Mouse (Mus musculus): ENCODE data around the gene Acvr1c.

The Acvr1c gene

DNA sequence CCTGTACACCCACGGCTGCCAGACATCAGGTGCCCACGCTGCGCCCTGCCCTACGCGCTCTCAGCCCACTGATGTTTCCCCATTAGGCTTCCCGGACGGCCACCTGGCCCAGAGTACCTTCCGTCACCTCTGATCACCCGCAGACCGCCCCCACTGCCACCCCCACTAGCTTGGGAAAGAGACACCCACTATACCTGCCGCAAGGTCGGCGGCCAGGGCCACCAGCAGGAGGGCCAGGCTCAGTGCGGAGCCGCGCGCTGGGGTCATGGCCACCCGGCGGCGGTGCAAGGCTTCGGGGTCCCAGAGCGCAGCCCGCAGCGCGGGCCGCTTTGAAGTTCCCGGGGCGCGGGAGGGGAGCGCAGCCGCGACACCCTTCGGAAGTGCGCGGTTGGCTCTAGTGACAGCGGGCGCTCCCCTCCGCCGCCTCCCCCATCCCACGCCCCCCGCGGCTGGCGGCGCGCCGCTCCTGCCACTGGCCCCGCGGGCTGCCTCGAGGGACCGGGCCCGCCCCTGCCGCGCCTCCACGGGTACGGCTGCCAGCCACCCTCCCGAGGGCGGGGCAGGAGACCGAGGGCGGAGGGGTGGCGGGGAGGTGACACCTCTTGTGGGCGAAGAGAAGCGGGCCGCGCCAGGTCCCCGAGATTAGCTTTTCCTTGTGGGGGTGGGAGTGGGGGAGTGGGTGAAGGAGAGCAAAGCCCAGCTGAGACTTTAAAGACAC, at the start of gene Acvr1c:
Acvr1c (minus strand) TSS at position 482 of the 718 bp plus-strand sequence.
- peak; percentile 61 to 72 for DNase-seq

DNA sequence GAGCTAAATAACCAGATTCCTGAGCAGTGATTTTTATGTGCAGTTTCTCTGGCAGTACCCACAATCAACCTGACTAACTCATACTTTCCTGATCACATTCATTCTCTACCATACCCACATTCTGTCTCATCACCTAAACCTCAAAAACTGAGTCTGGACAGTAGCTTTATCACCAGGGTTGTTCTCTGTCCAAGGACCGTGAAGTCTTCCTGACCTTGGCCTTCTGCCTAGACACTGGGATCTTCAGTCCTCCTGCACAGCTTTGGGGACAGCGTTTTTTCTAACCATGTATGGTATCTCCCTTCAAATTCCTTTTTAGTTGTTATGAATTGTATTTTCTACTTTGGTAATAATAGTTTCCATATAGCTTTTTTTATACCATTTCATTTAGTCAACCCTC, 45.8 kb upstream of the Acvr1c start:
- no peak for DNase-seq

DNA sequence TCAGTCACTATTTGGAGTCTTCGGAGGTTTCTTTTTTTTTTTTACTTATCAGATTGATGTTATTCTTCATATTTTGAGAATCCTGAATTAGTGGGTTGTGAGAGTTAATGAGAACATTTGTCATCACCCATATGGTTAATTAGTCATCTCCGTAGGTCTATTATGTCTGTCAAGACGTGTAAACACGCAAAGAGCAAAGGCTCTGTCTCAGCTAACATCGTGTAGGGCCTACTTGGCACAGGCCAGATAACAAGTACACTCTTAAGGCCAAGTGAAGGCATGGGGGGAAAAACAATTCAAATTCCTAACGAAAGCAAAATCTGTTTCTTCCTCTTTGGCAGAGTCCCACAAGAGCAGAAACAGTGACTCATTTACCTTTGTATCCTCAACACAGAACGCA, 30.9 kb upstream of the Acvr1c start:
- no peak for DNase-seq

DNA sequence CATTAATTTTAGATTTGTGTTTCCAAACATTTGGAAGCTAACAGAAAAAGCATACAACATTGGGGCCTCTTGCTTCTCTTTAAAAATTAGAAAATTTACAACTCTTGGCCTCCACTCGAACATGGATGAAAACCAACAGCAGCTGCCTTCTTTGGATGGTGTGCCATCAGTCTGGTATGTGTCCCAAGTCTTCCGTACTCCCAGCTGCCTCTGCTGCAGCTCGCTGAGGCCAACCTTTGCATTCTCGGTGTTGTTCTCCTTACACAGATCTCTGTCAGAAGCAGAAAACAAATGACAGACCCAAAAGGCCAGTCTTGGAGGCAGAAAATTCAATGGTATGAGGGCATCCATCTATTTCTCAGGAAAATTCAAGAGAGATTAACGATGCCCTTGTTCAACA, 22.3 kb upstream of the Acvr1c start:
- DNase-seq, result no peak

DNA sequence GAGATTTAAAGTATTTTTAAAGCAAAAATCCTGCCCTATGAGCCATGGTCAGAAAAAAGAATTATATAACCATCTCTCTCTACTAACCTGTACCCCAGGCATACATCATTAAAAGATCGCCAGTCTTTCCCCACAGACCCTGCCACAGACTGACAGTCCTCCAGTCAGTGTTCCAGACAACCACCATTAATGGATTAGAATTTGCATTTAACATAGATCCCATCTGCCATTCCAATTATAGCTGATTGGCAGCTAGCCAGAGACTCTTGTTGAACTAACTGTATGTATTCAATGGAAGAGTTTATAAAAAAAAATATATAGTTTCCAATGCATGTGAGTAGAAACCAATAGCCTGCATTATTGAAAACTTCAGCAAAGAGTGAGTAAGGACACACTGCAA, 21.8 kb upstream of the Acvr1c start:
- no peak for DNase-seq

DNA sequence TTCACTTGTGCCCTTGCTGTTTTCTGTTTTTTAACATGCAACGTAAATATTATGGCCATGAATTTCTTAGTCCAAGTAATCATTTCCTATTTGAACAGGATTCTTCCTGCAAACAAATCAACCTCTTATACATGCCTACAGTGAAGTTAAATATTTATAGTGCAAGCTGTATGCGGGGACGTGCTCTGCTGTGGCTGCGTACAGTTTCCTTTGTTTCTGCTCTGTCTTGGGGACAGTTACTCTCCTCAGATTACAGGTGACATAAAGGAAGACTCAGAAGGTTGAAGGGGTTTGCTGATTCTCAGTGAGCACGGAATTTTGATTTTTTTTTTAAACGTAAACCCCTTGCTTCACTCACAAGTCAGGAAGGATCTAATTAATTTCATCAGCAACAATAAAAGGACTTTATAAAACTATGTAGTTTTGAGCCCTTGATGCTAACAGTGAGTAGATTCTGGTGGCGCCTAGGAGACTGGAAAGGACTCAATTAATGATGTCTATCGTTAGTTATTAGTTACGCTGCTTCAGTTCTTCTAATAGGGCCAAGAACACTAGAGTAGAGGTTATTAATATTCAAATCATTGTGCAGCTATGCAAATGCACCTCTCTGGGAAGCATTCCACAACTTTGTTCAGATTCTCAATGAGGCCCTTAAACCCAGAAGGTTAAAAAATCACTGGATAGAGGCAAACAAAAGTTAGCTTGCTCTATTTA, 19.9 kb upstream of the Acvr1c start:
- DNase-seq, result no peak

DNA sequence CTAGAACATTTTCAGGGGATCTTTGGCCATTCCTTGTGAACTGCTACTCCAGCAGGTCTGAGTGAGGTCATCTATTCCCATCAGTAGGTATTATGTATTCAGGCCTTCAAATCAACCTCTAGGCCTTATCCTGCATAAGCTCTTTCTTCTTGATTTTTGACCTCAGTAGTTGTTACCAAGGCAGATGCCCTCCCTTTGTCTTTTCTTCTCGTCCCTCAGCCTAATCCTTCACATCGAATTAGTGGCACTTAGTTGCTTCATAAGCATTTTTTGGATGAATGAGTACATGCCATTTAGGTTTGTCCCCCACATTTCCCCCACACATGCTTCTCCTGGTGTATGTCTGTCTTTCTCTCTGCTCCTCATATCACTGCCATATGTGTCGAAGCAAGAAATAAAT, 8.5 kb upstream of the Acvr1c start:
- DNase-seq, result no peak

DNA sequence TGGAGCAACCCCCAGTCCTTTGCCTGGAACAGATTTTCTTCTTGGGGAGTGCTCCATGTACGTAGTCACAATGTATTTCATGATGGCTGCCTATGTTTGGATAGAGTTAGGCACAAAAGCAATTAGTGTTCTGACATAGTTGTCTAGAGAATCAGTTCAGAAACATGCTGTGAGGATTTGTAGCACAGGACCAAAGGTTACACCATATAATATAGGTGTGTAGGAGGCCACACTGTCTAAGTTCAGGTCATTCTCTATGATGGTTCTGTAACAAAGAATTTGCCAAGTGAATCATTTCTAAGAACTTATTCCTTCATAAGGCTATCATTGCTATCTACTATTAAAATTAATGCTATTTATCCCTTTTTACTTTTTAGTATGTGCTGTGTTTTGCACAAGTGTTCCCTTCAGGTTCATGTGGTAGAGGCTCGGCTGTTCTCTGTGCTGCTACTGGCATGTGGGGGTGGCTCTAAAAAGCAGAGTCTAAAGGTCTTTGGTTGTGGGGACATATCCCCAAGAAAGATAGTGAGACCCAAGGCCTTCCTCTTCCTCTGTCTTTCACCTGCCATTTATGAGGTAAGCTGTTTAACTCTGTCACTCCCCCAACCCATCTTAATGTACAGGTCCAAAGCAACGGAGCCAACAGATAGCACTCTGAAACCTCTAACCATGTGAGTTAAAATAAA, 3.8 kb upstream of the Acvr1c start:
- no peak for DNase-seq

DNA sequence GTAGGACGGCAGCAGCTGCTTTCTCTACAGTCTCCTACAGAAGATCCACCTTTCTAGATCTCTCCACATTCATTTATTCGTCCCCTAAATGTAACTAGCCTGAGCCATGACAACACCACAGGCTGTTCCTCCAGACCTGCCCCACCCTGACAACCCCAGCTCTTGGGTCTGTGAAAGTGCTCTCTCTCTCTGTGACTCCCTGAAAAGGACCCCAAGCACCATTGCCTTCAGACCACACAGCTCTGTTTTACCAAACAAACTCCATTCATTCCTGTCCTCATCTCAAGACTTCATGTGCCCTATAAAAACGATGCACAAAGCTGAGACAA, 401 bp upstream of the Acvr1c start:
- no peak for DNase-seq

DNA sequence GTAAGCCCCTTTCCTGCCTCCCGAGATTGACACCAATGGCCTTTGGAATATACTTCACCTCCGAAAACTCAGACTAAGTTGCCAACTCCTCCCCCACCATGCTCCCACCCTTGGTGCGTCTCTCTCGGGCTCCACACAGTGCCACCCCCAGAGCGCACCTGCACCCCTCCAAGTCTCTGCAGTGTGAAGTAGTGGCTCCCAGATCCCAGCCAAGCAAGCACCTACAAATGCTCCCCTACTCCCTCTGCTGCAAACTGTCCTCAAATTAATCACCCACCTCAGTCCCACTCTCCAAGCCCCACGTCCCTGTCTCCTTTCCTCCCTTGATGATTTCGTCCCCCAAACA, 654 bp downstream of the Acvr1c start:
- no peak for DNase-seq

DNA sequence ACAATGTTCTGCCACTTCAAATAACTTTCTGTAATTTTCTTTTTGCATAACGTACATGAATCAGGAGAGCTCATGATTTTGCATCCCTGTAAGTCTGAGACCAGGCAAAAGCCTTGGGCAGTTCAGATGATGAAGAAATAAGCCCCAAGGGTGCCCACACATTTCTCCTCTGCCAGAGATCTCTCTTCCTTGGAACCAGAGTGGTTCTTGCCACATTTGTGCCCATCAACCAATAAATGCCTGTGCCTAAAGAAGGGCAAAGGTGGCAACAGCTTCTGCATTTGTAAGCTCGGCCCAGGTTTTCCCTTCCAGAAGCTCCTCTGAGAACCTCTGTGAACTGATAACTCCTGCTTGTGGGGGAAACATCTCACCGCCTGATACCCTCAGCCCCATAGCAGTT, 3.3 kb downstream of the Acvr1c start:
- no peak for DNase-seq

DNA sequence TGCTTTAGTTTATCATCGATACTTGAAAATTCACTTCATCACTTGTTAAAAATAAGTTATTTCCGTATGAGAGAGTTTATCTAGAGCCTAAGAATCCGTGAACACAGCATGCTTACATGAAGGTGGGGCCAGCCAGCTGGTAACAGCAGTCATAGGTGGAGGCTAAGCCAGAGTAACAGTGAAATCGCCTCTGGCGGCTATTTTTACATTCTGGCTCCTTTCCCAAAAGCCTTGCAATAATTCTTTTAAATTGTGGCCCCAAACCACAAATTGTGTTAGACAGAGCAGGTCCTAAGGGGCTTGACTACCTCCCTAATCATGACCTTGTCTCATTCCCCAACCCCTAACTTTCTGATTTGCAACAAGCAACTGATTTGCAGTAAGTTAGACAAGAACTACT, 4.8 kb downstream of the Acvr1c start:
- DNase-seq, result no peak

DNA sequence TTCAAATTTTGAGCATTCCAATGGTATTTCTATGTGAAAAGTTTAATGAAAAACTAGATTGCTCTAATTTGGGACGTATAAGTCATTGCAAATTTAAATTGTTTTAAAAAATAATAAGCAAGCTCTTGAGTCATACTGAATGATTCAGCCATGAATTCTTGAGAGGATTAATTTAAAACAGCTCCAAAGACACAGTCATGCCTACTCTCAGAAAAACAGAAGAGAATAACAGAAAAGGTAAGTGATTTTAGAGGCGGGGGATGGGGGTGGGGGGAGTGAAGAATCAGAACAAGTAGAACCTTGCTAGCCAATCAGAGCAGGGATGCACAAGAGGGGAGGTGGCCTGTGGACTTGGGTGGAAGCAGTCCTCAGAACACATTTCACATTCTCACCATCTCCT, 7.0 kb downstream of the Acvr1c start:
- no peak for DNase-seq

DNA sequence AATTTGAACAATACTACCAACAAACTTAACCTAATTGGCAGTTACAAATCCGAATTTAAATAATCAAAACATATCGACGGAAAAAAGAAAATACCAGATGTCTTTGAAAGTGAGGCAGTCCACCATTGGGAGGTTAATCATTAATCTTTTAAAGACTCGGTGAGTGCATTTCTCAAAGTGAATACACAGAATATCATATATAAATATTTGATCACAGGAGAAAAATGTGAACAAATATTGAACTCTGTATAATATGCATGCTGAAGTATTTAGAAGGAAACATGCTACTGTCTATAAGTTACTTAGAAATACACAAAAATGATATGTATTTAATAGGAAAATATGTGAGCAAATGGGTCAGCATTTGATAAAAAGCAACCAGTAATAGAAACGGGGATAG, 21.0 kb downstream of the Acvr1c start:
- no peak for DNase-seq

DNA sequence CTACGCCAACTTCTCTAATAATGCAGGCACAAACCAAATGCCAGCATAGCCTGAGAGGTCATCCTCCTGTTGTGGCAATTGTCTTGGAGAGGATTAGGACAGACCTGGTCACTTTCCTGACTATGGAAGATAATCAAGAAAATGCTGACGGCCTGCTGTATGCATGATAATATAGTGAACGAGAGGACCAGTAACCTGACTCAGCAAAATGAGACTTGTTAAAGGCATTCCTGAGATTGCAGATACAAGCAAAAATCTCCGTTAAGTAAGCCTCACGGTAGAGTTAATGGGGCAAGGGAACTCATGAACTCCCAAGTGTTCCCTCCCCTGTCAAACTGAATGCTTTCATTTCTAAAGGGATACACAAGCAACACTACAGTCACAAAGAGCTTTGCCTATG, 28.1 kb downstream of the Acvr1c start:
- DNase-seq, result no peak

DNA sequence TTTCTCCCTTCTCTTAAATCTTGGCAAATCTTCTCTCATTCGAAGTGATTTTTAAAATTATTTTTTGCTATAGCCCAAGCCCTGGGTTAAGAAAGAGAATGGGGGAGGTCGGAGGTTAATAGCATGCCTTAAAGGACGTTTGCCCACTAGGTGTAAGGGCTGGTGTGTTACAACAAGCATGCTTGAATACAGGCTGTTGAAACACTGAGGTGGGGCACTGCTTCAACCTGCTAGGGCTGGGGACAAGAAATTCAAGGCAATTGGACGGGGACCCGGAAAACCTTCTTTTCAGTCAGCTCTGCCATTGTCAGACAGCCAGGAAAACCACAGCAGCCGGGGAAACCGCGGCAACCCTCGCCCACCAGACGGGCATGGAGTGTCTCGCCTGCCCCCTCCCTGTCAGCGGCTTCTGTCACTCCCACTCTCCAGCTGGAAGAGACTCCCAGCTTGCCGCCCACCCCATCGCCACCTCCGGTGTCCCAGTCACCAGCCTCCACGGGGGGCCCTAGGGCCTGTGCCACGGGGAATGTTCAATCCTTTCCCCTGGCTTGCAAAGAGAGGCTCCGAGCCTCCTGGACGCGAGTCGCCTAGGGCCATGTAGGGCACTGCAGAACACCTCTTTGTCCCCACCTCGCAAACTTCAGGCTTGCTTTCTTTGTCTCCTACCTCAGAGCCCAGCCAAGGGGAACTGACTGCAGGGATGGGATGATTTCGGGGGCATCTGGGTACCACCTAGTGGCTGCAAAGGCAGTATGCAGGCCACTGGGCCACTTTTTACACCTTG, 33.4 kb downstream of the Acvr1c start:
- peak; percentile 23 to 40 for DNase-seq

DNA sequence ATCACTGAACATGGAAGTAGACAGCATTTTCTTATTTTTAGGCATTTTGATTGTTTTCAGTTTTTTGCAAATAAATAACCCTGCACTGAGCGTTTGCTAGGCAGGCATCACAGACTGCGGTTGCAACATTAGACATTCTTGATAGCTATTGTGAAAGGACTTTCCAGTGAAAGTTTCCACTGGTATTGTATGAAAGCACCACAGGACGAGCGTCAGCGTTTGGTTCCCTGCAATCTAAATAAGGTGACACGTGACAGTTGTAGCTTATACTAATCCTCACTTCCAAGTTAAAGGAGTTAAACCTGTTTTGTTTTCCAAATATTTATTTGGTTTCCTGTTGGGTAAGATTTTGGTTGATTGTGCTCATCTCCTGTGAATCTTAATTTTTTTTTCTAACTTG, 34.4 kb downstream of the Acvr1c start:
- no peak for DNase-seq

DNA sequence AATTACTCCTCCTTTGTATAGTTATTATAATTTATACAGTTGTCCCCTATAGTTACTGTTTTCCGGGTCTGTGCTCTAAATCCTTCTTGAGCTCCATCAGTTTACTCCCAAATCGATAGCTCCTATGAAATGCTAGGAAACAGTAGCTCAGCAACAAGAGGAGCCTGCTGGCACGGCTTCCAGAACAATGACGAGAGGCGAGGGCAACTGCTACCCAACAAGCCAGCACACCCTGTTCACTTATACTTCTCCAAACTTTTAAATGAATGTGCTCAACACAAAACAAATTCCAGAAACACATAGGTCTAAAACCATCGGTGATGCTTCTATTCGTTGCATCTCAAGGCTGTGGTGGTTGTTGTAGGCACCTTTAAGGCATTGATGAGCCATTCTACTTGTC, 41.5 kb downstream of the Acvr1c start:
- no peak for DNase-seq

DNA sequence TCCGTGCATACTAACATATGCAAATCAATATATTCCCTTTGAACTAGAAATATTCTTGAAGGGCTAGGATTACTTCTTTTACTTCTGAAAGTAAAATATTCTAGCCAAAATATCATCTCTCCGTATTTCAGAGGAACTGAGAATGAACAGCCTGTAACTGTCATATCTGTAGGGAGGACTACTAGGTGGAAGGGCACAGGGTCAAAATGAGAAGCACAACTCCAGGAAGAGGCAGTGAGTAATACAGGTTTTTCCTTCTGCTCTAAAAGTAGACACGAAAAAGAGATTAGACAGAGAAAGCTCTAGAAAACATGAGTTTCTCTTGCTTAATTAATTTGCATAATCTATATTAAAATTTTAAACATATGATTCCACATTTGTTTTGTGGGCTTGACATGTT, 48.0 kb downstream of the Acvr1c start:
- DNase-seq, result no peak

DNA sequence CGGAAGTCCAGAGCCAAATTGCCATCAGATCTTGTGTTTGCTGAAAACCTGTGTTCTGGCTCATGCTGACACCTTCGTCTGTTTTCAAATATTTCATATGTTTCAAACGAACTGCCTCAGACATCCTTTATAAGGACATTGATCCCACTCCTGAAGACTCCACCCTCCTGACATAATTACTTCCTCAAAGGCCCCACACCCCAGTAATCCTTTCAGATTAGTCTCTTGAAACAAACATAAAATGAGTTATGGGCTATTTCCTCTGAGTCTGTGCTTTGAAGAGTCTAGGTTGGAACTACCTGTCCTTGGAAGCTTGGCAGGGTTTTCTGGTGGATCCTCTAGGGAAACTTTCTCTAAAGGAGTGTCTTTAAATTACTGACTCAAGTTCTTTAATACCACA, 53.2 kb downstream of the Acvr1c start:
- no peak for DNase-seq

DNA sequence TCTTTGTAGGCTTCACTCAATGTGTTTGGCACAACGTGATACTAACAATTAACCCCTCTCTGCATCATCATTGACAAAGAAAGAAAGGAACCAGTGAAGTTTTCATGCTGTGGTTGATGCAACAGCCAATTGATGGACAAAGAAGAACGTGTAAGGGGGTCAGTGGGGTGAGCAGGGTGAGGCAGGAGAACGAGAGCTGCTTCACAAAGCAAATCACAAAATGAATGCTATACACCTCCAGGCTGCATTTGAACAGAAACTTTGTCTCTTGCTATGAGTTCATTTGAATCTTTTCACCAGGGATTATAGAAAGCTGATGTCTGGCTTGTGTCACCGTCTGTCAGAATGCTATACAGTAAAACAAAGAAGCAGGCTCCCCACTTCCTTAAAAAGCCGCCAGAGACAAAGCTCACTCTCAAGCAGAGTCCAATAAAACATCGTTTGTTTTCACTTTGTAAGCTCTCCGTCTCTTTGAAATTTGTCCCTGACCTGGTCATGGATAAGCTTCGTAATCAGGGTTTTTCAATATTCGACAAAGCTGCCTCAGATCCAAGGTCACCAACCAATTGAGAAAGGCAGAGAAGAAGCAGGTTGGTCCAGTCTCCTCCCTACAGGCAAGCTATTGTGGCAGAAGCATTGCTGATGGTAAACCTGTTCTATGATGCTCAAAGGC, 67.8 kb downstream of the Acvr1c start:
- no peak for DNase-seq

DNA sequence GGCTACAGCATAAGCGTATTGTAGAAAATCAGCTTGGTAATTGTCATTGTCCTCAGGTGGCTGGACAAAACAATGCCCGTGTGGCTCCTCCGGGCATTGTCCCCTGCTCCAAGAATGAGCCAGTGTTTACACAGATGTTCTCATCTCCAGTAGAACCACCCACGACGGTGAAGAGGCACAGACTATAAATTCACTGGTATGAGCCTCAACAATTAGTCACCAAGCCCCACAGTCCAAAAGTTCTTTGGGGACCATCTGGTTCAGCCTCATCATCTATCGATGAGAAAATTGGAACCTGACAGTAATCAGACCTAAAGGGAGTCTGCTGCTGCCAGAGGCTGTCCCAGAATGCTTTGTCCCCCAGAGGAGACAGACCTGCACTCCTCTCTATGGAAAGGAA, 68.4 kb downstream of the Acvr1c start:
- DNase-seq, result no peak

DNA sequence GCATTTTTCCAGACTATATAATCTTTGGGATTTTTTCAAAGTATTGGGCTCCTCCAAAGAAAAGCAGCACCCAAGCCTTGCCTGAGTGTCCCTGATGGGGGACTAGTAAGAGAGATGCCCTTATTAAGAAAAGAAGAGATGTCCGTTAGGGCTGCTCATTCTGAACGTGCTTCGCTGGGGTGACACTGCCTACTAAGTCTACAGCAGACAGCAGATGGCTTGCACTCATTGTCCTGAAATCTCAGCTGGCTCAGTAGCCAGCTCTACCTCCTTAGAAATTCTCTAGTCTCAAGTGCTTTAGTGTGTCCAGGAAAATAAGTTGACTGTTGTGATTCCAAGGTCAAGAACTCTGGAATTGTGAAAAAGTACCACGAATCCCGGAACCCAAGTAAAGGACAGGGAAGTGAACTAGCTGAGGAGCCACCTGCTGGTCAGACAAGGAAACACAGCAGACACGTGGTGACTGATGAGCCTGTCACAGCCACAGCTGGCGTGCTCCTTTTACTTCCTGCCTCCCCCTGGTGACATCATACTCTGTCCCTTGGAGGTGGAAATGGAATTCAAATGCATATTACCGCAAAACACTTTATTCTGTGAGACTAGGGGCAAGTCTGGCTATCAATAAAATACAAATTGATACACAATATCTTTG, 75.3 kb downstream of the Acvr1c start:
- peak; percentile 59 to 75 for DNase-seq

All from lung, postnatal 4 days (tissue).